Mouse (Mus musculus): ENCODE measurements around the gene Olfr291. TPM values are rescaled to one million over a fixed set of nuclear protein-coding genes. Genes with fewer than 3 reads are reported as not detected.

Olfr291 gene
- not detected in 2 replicates for polyA plus RNA-seq (2015; fragmentation: Nextera tagmentation; extraction: Ambion mirVana)

DNA sequence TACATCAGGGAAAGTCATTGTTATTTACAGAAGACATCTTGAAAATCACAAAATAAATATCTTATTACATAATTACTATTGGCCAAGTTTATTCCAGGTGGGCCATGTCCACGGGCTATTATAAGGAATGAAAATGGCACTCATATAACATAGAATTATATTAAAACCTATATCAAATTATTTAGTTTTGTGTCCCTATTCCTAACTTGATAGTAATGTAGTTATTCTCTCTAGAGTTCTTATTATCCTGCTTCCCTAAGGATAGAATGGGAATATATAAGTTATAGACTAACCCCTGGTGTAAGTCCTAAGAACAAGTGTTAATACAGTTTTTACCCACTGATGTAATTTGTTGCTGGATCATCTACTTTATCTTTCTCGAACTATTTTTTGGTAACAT is at the start of gene Olfr291:
Olfr291 (plus strand) TSS at position 301 of the 400 bp plus-strand sequence.
- no peak for DNase-seq (ENCODE audit: low spot score)

DNA sequence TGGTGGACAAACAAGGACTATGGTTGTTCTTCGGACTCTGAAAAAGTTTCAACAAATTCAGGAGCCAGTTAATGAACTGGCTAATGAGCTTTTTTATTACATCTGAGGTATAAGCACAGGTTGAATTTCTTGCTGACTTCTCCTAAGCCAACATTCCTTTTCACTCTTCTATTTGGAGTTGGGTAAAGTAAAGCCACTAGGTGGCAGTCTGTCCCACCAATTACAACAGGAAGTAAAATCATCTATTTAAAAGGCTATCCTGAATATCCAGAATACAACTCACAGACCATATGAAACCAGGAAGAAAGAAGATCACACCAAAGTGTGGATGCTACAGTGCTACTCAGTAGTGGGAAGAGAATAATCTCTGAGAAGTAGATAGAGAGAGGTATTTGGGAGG is 48.1 kb upstream of the Olfr291 start:
- DNase-seq (ENCODE audit: low spot score): no peak

DNA sequence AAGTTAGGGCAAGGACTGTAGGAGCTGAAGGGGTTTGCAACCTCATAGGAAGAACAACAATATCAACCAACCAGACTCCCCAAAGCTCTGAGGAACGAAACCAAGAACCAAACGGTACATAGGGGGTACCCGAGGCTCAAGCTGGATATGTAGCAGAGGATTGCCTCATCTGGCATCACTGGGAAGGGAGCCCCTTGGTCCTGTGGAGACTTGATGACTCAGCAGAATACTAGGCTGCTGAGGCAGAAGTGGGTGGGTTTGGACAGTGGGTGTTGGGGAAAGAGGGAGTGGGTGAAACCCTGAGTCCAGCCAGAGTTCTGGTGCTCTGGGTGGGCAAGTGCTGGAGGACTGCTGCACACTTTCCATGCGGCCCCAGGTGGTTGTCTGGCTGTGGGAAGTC is 47.2 kb upstream of the Olfr291 start:
- DNase-seq (ENCODE audit: low spot score): no peak

DNA sequence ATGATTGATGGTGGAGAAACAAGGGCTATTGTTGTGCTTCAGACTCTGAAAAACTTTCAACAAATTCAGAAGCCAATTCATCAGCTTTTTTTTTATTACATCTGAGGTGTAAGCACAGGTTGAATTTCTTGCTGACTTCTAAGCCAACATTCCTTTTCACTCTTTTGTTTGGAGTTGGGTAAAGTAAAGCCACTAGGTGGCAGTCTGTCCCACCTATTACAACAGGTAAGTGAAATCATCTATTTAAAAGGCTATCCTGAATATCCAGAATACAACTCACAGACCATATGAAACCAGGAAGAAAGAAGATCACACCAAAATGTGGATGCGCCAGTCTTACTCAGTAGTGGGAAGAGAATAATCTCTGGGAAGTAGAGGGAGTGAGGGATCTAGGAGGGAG is 31.2 kb downstream of the Olfr291 start:
- no peak for DNase-seq (ENCODE audit: low spot score)

Other genes with a start within 250 kb of the Olfr291 start
- 4.3 and 5.6 TPM in 2 replicates for gene Fah, start 246.8 kb upstream of the Olfr291 start, polyA plus RNA-seq (2015; fragmentation: Nextera tagmentation; extraction: Ambion mirVana)
- 166 and 178 TPM in 2 replicates for gene Zfand6, start 163.6 kb upstream of the Olfr291 start, polyA plus RNA-seq (2015; fragmentation: Nextera tagmentation; extraction: Ambion mirVana)
- gene Vmn2r65, start 110.6 kb downstream of the Olfr291 start, polyA plus RNA-seq (2015; fragmentation: Nextera tagmentation; extraction: Ambion mirVana): not detected in 2 replicates
- gene Vmn2r66, start 158.7 kb downstream of the Olfr291 start, polyA plus RNA-seq (2015; fragmentation: Nextera tagmentation; extraction: Ambion mirVana): not detected in 2 replicates

All from thymus, postnatal 0 days (tissue).